Mouse (Mus musculus): ENCODE results near the gene Nln. TPM values are rescaled to one million over a fixed set of nuclear protein-coding genes. Genes with fewer than 3 reads are reported as not detected.

Nln gene
- polyA plus RNA-seq, 1 experiment from 2014 or later = 24.7 TPM

DNA sequence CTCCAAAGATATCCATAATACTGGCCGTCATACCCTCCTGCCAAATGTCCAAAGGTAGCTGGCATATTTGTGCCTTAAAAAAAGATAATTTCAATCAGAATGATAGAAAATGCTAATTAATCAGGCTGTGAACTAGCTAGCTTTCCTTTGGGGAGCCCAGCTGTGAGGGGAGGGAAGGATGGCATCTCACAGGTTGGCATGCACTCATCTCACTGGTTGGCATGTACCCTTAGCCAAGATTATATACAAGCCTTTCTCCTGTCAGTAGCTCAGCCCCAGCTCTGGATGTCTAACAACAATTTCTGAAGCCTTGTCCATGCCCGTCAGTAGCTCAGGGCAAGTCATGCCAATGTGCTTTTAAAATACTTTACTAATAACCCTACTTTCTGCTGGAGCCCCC is 73.8 kb downstream of the Nln start:
- Histone ChIP-seq H3K27ac (ENCODE audit: low read depth) (no peak overlapping the region), H3K9me3 (ENCODE audit: control insufficient read depth, low read length) (no peaks in the 10 kb centered on the region), H3K36me3 (ENCODE audit: control insufficient read depth, insufficient read depth, low read length) (no peaks in the 10 kb centered on the region), H3K4me1 (replicated peaks; ENCODE audit: control insufficient read depth, insufficient read depth, low read length) (peaks cover 60% of the 10 kb centered on the region), H3K4me2 (ENCODE audit: low read length) (no peak overlapping the region), H3K4me3 (ENCODE audit: low read depth, low read length) (no peak overlapping the region), H3K9ac (ENCODE audit: low read length) (no peak overlapping the region), H3K27me3 (replicated peaks; ENCODE audit: control insufficient read depth, insufficient read depth, low read length) (no peaks in the 10 kb centered on the region)
- ATAC-seq (replicated peaks; ENCODE audit: low FRiP score, low TSS enrichment, low read depth) (no peak), DNase-seq (ENCODE audit: low spot score) (no peak)
- WGBS = 86% methylated on average over 2 of the region's 2 CpGs

- WGBS = 37% methylated on average over 6 of the region's 6 CpGs
- no peak overlapping the region for H3K27ac ChIP-seq (ENCODE audit: low read depth)
- H3K9ac ChIP-seq (ENCODE audit: low read length) = no peak overlapping the region
- no peaks in the 10 kb centered on the region for H3K36me3 ChIP-seq (ENCODE audit: control insufficient read depth, insufficient read depth, low read length)
- H3K4me3 ChIP-seq (ENCODE audit: low read depth, low read length) = no peak overlapping the region
- no peak for DNase-seq (ENCODE audit: low spot score)
- ATAC-seq (replicated peaks; ENCODE audit: low FRiP score, low TSS enrichment, low read depth) = no peak
- H3K9me3 ChIP-seq (ENCODE audit: control insufficient read depth, low read length) = no peaks in the 10 kb centered on the region
- H3K4me2 ChIP-seq (ENCODE audit: low read length) = no peak overlapping the region
- H3K4me1 ChIP-seq (replicated peaks; ENCODE audit: control insufficient read depth, insufficient read depth, low read length) = peaks cover 60% of the 10 kb centered on the region
- H3K27me3 ChIP-seq (replicated peaks; ENCODE audit: control insufficient read depth, insufficient read depth, low read length) = no peaks in the 10 kb centered on the region
Measured at GRCm38 (mm10) chr13:104034854-104035253, 74.6 kb downstream of the Nln start.

DNA sequence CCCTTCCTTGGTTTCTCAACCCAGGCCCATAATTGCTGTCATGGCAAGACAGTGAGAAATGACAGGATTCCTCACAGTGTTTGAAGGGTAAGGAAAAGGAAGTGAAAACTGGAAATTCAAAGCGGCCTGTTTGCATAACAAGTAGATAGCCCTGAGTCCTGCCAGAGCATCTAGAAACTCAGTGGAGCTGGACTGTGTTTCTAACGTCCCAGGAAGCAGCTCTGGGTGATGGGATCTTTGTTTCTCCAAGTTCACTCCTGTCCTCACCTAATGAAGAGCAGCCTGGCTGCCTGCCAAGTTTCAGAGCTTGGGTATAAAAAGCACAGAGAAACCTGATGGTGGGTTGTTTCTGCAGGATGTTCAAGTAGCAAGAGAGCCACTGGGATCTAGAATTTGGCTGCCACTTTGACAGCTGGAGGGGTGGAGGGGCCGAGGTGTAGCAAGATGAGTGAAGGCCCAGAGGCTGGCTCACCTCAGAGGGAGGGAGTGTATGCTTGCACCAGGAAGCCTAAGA is 76.7 kb downstream of the Nln start:
- 15% methylated on average over 3 of the region's 3 CpGs for WGBS
- Histone ChIP-seq H3K9me3 (ENCODE audit: control insufficient read depth, low read length) (no peaks in the 10 kb centered on the region), H3K4me3 (ENCODE audit: low read depth, low read length) (no peak overlapping the region), H3K27me3 (replicated peaks; ENCODE audit: control insufficient read depth, insufficient read depth, low read length) (no peaks in the 10 kb centered on the region), H3K9ac (ENCODE audit: low read length) (no peak overlapping the region), H3K4me1 (replicated peaks; ENCODE audit: control insufficient read depth, insufficient read depth, low read length) (peaks cover 56% of the 10 kb centered on the region), H3K4me2 (ENCODE audit: low read length) (no peak overlapping the region), H3K36me3 (ENCODE audit: control insufficient read depth, insufficient read depth, low read length) (no peaks in the 10 kb centered on the region), H3K27ac (ENCODE audit: low read depth) (peak overlapping the region; percentile 58)
- DNase-seq (ENCODE audit: low spot score) (peak; percentile 66), ATAC-seq (replicated peaks; ENCODE audit: low FRiP score, low TSS enrichment, low read depth) (no peak)

DNA sequence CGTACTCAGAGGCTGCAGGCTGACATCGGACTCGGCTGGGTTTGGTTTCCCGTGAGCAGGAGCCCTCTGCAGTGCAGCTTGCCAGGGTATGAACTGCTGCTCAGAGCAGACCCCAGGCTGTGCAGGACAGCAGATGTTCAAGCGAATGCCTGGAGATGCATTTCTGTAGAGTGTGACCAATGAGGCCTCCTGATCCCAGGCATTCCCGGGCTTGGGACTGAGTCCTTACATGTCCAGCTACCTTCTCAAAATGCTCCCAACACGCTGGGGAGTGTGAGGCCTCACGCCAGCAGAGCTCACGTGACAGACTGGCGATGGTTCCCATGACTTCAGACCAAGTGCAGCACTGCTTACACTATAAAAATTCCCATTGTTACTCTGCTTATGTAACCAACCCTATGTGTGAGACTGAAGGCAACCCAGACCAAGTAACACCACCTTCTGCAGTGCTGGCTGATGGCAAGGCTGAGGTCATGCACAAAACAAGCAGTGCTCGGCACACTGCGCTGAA is 77.5 kb downstream of the Nln start:
- 33% methylated on average over 12 of the region's 12 CpGs for WGBS
- peaks cover 51% of the 10 kb centered on the region for H3K4me1 ChIP-seq (replicated peaks; ENCODE audit: control insufficient read depth, insufficient read depth, low read length)
- no peaks in the 10 kb centered on the region for H3K27me3 ChIP-seq (replicated peaks; ENCODE audit: control insufficient read depth, insufficient read depth, low read length)
- no peak overlapping the region for H3K4me3 ChIP-seq (ENCODE audit: low read depth, low read length)
- H3K9me3 ChIP-seq (ENCODE audit: control insufficient read depth, low read length) = no peaks in the 10 kb centered on the region
- H3K9ac ChIP-seq (ENCODE audit: low read length) = no peak overlapping the region
- H3K27ac ChIP-seq (ENCODE audit: low read depth) = peak overlapping the region; percentile 58; the same call in 1 of the 2 replicates
- H3K4me2 ChIP-seq (ENCODE audit: low read length) = no peak overlapping the region
- H3K36me3 ChIP-seq (ENCODE audit: control insufficient read depth, insufficient read depth, low read length) = no peaks in the 10 kb centered on the region
- ATAC-seq (replicated peaks; ENCODE audit: low FRiP score, low TSS enrichment, low read depth) = 0 out of 2 replicates have a peak, but pooled peaks have one; percentile 5
- no peak for DNase-seq (ENCODE audit: low spot score)

GRCm38 (mm10) chr13:104030956-104031355 is 78.5 kb downstream of the Nln start:
- Histone ChIP-seq H3K4me3 (ENCODE audit: low read depth, low read length) (no peak overlapping the region), H3K27ac (ENCODE audit: low read depth) (no peak overlapping the region), H3K9me3 (ENCODE audit: control insufficient read depth, low read length) (no peaks in the 10 kb centered on the region), H3K4me1 (replicated peaks; ENCODE audit: control insufficient read depth, insufficient read depth, low read length) (peaks cover 53% of the 10 kb centered on the region), H3K4me2 (ENCODE audit: low read length) (no peak overlapping the region), H3K9ac (ENCODE audit: low read length) (no peak overlapping the region), H3K27me3 (replicated peaks; ENCODE audit: control insufficient read depth, insufficient read depth, low read length) (no peaks in the 10 kb centered on the region), H3K36me3 (ENCODE audit: control insufficient read depth, insufficient read depth, low read length) (no peaks in the 10 kb centered on the region)
- no peak for DNase-seq (ENCODE audit: low spot score)
- ATAC-seq (replicated peaks; ENCODE audit: low FRiP score, low TSS enrichment, low read depth) = no peak
- 73% methylated on average over 4 of the region's 4 CpGs for WGBS

DNA sequence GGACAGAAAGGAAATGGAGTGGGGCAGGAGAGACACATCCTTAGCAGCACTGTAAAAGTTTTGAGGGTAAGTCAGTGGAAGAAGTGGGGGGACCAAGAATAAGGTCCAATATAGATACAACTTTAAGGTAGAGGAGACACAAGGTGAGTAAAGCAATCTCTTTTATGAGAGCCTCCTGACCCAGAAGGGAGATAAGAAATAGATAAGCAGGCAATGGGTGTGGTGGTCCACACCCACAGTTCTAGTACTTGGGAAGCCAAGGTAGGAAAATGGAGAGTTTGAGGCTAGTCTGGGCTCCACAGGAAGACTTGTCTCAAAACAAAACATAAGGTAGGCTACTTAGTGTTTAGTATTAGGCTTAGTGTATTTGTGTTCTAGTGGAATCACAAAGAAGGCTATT is 79.9 kb downstream of the Nln start:
- Histone ChIP-seq H3K9me3 (ENCODE audit: control insufficient read depth, low read length) (no peaks in the 10 kb centered on the region), H3K27me3 (replicated peaks; ENCODE audit: control insufficient read depth, insufficient read depth, low read length) (no peaks in the 10 kb centered on the region), H3K9ac (ENCODE audit: low read length) (no peak overlapping the region), H3K36me3 (ENCODE audit: control insufficient read depth, insufficient read depth, low read length) (no peaks in the 10 kb centered on the region), H3K4me3 (ENCODE audit: low read depth, low read length) (no peak overlapping the region), H3K4me1 (replicated peaks; ENCODE audit: control insufficient read depth, insufficient read depth, low read length) (peaks cover 51% of the 10 kb centered on the region), H3K27ac (ENCODE audit: low read depth) (peak overlapping the region; percentile 64), H3K4me2 (ENCODE audit: low read length) (no peak overlapping the region)
- DNase-seq (ENCODE audit: low spot score) (no peak), ATAC-seq (replicated peaks; ENCODE audit: low FRiP score, low TSS enrichment, low read depth) (no peak; the same call in 1 of the 2 replicates)

DNA sequence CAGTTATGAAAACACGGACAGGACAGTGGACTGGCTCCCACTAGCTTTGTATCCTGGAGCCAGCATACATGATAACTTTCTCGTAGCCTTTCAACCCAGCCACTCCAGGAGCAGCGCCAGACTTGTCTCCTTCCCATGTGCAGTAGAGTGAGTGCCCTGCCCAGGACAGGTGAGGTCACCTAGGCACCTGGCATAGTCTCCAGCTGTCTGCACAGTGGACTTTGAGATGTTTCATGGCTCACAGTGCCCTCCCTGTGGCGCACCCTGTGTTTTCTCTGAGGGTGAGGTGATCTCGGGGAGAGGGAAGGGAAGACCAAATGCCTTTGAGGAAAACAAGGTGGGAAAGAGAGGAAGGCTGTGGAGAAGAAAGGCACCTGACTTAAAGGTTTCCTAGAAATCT is 80.3 kb downstream of the Nln start:
- Histone ChIP-seq H3K36me3 (ENCODE audit: control insufficient read depth, insufficient read depth, low read length) (no peaks in the 10 kb centered on the region), H3K4me2 (ENCODE audit: low read length) (no peak overlapping the region), H3K27ac (ENCODE audit: low read depth) (peak overlapping the region; percentile 64), H3K9me3 (ENCODE audit: control insufficient read depth, low read length) (no peaks in the 10 kb centered on the region), H3K4me3 (ENCODE audit: low read depth, low read length) (no peak overlapping the region), H3K27me3 (replicated peaks; ENCODE audit: control insufficient read depth, insufficient read depth, low read length) (no peaks in the 10 kb centered on the region), H3K9ac (ENCODE audit: low read length) (no peak overlapping the region), H3K4me1 (replicated peaks; ENCODE audit: control insufficient read depth, insufficient read depth, low read length) (peaks cover 50% of the 10 kb centered on the region)
- WGBS = 71% methylated on average over 5 of the region's 5 CpGs
- ATAC-seq (replicated peaks; ENCODE audit: low FRiP score, low TSS enrichment, low read depth) = peak; percentile 83
- DNase-seq (ENCODE audit: low spot score) = peak; percentile 67

DNA sequence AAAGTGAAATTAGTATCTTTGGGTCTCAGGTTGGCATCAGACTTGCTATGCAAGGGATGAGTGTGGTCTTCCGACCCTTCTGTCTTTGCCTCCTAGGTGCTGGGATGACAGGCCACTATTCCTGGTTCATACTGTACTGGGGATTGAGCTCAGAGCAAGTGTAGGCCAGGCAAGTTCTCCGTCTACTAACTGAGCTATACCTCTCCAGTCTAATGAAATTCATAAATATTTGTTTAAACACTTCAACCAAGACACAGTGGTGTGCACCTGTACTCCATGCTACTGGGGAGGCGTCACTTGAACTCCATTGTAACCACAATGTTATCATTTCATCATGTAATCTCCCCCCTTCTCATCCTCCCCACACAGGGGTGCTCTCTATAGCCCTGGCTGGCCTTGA is 82.9 kb downstream of the Nln start:
- Histone ChIP-seq H3K4me1 (replicated peaks; ENCODE audit: control insufficient read depth, insufficient read depth, low read length) (peaks cover 44% of the 10 kb centered on the region), H3K9me3 (ENCODE audit: control insufficient read depth, low read length) (no peaks in the 10 kb centered on the region), H3K36me3 (ENCODE audit: control insufficient read depth, insufficient read depth, low read length) (no peaks in the 10 kb centered on the region), H3K27me3 (replicated peaks; ENCODE audit: control insufficient read depth, insufficient read depth, low read length) (no peaks in the 10 kb centered on the region), H3K9ac (ENCODE audit: low read length) (no peak overlapping the region), H3K4me3 (ENCODE audit: low read depth, low read length) (no peak overlapping the region), H3K4me2 (ENCODE audit: low read length) (no peak overlapping the region), H3K27ac (ENCODE audit: low read depth) (no peak overlapping the region)
- no peak for ATAC-seq (replicated peaks; ENCODE audit: low FRiP score, low TSS enrichment, low read depth)
- WGBS = 66% methylated on average over 3 of the region's 3 CpGs
- DNase-seq (ENCODE audit: low spot score) = no peak

DNA sequence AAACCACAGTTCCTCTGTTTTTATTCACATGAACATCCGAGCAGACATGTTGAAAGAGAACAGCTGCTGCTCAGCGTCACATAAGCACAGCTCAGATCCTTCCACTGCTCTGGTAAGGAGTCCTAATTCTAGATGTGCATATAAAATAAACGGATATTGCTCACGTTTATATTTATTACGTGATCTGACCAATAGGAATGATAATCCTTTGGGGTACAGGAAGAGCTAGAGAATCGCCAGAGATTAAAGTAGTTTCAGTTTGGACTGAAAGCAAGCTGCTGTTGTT is 83.8 kb downstream of the Nln start:
- Histone ChIP-seq H3K4me2 (ENCODE audit: low read length) (peak overlapping the region; percentile 22), H3K4me1 (replicated peaks; ENCODE audit: control insufficient read depth, insufficient read depth, low read length) (peaks cover 43% of the 10 kb centered on the region), H3K9ac (ENCODE audit: low read length) (no peak overlapping the region), H3K4me3 (ENCODE audit: low read depth, low read length) (no peak overlapping the region), H3K27me3 (replicated peaks; ENCODE audit: control insufficient read depth, insufficient read depth, low read length) (no peaks in the 10 kb centered on the region), H3K9me3 (ENCODE audit: control insufficient read depth, low read length) (no peaks in the 10 kb centered on the region), H3K27ac (ENCODE audit: low read depth) (peak overlapping the region; percentile 94), H3K36me3 (ENCODE audit: control insufficient read depth, insufficient read depth, low read length) (no peaks in the 10 kb centered on the region)
- DNase-seq (ENCODE audit: low spot score) (no peak), ATAC-seq (replicated peaks; ENCODE audit: low FRiP score, low TSS enrichment, low read depth) (no peak)
- 28% methylated on average over 6 of the region's 6 CpGs for WGBS
